Comparison of ENCODE assay signal across 10 mouse cellular contexts in the genomic region with DNA sequence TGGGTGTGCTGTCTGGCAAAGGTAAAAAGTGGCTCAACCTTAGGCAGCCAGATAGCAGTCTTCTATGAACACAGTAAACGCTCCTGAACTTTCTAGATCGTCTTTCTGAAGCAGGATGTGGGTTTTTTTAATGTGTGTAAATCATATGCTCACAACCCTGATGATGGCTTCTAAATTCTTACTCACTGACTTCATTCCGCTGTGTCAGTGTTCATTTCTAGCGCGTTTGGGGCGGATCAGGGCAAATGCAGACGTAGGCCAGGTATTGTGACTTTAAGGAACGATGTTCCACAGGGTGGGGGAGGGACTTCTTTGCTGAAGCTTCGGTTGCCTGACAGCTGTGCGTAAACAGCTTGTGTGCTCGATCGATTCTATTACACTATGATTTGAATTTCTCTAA. TPM values are rescaled to one million over a fixed set of nuclear protein-coding genes. Genes with fewer than 3 reads are reported as not detected.
A peak's percentile ranks its signal among the peaks of the same experiment; 100 is the strongest.
DNase-seq lines count a peak whose midpoint lies in the region; ATAC-seq lines count a peak whose summit lies in the region.
"Had no signal": no experiment of that assay in that cellular context is flagged by ENCODE, and none has a peak within 500 bp of the region (broad histone marks: within the 10 kb centered on the region; RNA-seq: fewer than 3 reads in every experiment).

No protein-coding gene starts in this region.

- H3K27me3 ChIP-seq in hindbrain, embryonic 15.5 days = no peaks in the 10 kb centered on the region; the same call in 1 of the 2 replicates
- peaks cover 13% of the 10 kb centered on the region for H3K27me3 ChIP-seq in hindbrain, embryonic 10.5 days (ENCODE audit: insufficient read depth, poor library complexity, severe bottlenecking)
- 0 out of 2 replicates have a peak, but pooled peaks cover 9% of the 10 kb centered on the region for H3K27me3 ChIP-seq in embryonic facial prominence, embryonic 15.5 days
- no peaks in the 10 kb centered on the region for H3K27me3 ChIP-seq in splenic B cell, adult 2 months (ENCODE audit: control insufficient read depth, insufficient read depth, low read length, poor library complexity, severe bottlenecking)
- H3K27me3 ChIP-seq: stomach, embryonic 15.5 days had no signal

- DNase-seq in hindbrain, embryonic 10.5 days (ENCODE audit: low spot score) = no peak
- peak; percentile 91 for DNase-seq in CD4-positive helper T cell, adult 2 months (ENCODE audit: low read depth, low spot score)
- DNase-seq in splenic B cell, adult 2 months (ENCODE audit: low read depth, low spot score) = peak; percentile 67
- DNase-seq in left cerebral cortex, postnatal 36 days (ENCODE audit: low spot score in 2 of 2) = no peak
- no peak for DNase-seq in kidney, adult 18-20 months
- DNase-seq in right cerebral cortex, postnatal 36 days (ENCODE audit: low spot score in 2 of 2) = no peak

- H3K9me3 ChIP-seq in hindbrain, embryonic 15.5 days = no peaks in the 10 kb centered on the region
- no peaks in the 10 kb centered on the region for H3K9me3 ChIP-seq in hindbrain, embryonic 10.5 days
- no peaks in the 10 kb centered on the region for H3K9me3 ChIP-seq in embryonic facial prominence, embryonic 15.5 days (replicated peaks)
- H3K9me3 ChIP-seq: heart, embryonic 13.5 days; stomach, embryonic 15.5 days had no signal

- H3K4me2 ChIP-seq in hindbrain, embryonic 15.5 days = peak overlapping the region; percentile 53
- 0 out of 2 replicates have a peak overlapping the region, but pooled peaks have one; percentile 52 for H3K4me2 ChIP-seq in embryonic facial prominence, embryonic 15.5 days (replicated peaks)

- ATAC-seq in hindbrain, embryonic 15.5 days (ENCODE audit: low FRiP score, low read depth) = no peak
- no peak for ATAC-seq in embryonic facial prominence, embryonic 15.5 days (ENCODE audit: insufficient number of reproducible peaks, low FRiP score, low TSS enrichment, low read depth)

- H3K9ac ChIP-seq in hindbrain, embryonic 15.5 days = no peak overlapping the region
- no peak overlapping the region for H3K9ac ChIP-seq in embryonic facial prominence, embryonic 15.5 days
- H3K9ac ChIP-seq: heart, embryonic 13.5 days; stomach, embryonic 15.5 days had no signal

- intact Hi-C loops in left cerebral cortex, postnatal 36 days (cut with DNase I) = loop anchor here (2.0 to 5.0 kb wide), 3 partner anchors 41 to 126 kb away; no protein-coding TSS in a partner anchor

- H3K4me1 ChIP-seq in hindbrain, embryonic 15.5 days (replicated peaks) = peaks cover 3% of the 10 kb centered on the region; the same call in 1 of the 2 replicates
- peaks cover 7% of the 10 kb centered on the region; the same call in 1 of the 2 replicates for H3K4me1 ChIP-seq in hindbrain, embryonic 10.5 days (replicated peaks)
- 0 out of 2 replicates have a peak, but pooled peaks cover 3% of the 10 kb centered on the region for H3K4me1 ChIP-seq in embryonic facial prominence, embryonic 15.5 days
- H3K4me1 ChIP-seq: stomach, embryonic 15.5 days had no signal

- no peak overlapping the region for H3K27ac ChIP-seq in hindbrain, embryonic 15.5 days (replicated peaks)
- H3K27ac ChIP-seq in hindbrain, embryonic 10.5 days = no peak overlapping the region
- H3K27ac ChIP-seq in embryonic facial prominence, embryonic 15.5 days (replicated peaks) = no peak overlapping the region
- H3K27ac ChIP-seq: heart, embryonic 13.5 days; stomach, embryonic 15.5 days had no signal

- no peaks in the 10 kb centered on the region for H3K36me3 ChIP-seq in hindbrain, embryonic 15.5 days
- no peaks in the 10 kb centered on the region for H3K36me3 ChIP-seq in hindbrain, embryonic 10.5 days
- no peaks in the 10 kb centered on the region for H3K36me3 ChIP-seq in embryonic facial prominence, embryonic 15.5 days
- H3K36me3 ChIP-seq in splenic B cell, adult 2 months (ENCODE audit: control insufficient read depth, insufficient read depth, low read length, poor library complexity, severe bottlenecking) = no peaks in the 10 kb centered on the region
- H3K36me3 ChIP-seq: heart, embryonic 13.5 days; stomach, embryonic 15.5 days had no signal

- H3K4me3 ChIP-seq in hindbrain, embryonic 15.5 days = no peak overlapping the region
- H3K4me3 ChIP-seq in hindbrain, embryonic 10.5 days = no peak overlapping the region
- no peak overlapping the region for H3K4me3 ChIP-seq in embryonic facial prominence, embryonic 15.5 days (replicated peaks)

- WGBS in hindbrain, embryonic 15.5 days = 34% methylated on average over 12 of the region's 12 CpGs
- WGBS in hindbrain, embryonic 10.5 days = 35% methylated on average over 12 of the region's 12 CpGs
- WGBS in embryonic facial prominence, embryonic 15.5 days = 20% methylated on average over 12 of the region's 12 CpGs

RNA-seq across cellular contexts. Expression of a gene that starts 6.5 kb away (rescaled TPM):
- polyA plus RNA-seq in hindbrain, embryonic 15.5 days (2015; fragmentation: Nextera tagmentation; extraction: Ambion mirVana) = 106 and 109 TPM in 2 replicates
- polyA plus RNA-seq in hindbrain, embryonic 10.5 days (2016; fragmentation: Nextera tagmentation; extraction: Ambion mirVana) = 58.3 and 60.5 TPM in 2 replicates
- 31.2 and 31.9 TPM in 2 replicates for polyA plus RNA-seq in embryonic facial prominence, embryonic 15.5 days (2015; fragmentation: Nextera tagmentation; extraction: Ambion mirVana)
- 100 to 1,000 TPM; 352 to 386 TPM for total RNA-seq in left cerebral cortex, postnatal 36 days (2021)

Comparison
In these comparisons a context has a peak if more than half of its experiments do, and no peak if none do; other contexts are left out.
1. DNase-seq: peak in CD4-positive helper T cell, adult 2 months (single experiment) and splenic B cell, adult 2 months (single experiment); none in hindbrain, embryonic 10.5 days (single experiment), left cerebral cortex, postnatal 36 days (0 of 2), kidney, adult 18-20 months (single experiment) and right cerebral cortex, postnatal 36 days (0 of 2).